Mouse (Mus musculus) hindbrain, embryonic 11.5 days (tissue): Measurements from ENCODE around the gene Gm20388. TPM values are rescaled to one million over a fixed set of nuclear protein-coding genes. Genes with fewer than 3 reads are reported as not detected.
"Not testable (repeated sequence)": the region's sequence is repeated elsewhere in the genome, so short reads cannot be mapped to it uniquely, and the experiment has no call there.

Experiments
- ATAC-seq: fragments of 200-750 bp; cut with Nextera tagmentation; 2 replicates; pipeline ENCODE4 v1.8.0; 2017; ENCODE audit warnings: mild to moderate bottlenecking, moderate TSS enrichment, moderate library complexity; ENCODE audit not compliant: low FRiP score
- DNase-seq: peaks from one replicate; pipeline ENCODE4 v3.0.0-alpha.2; 2015; ENCODE audit warnings: low spot score
- H3K27ac ChIP-seq: fragments of 300-500 bp; sonication (generic); 2 replicates; pipeline ENCODE4 v1.5.1; 2014; ENCODE audit warnings: mild to moderate bottlenecking, low read depth, low read length
- H3K27me3 ChIP-seq: fragments of 300-500 bp; sonication (generic); 2 replicates; pipeline ENCODE4 v1.6.1; 2014; ENCODE audit warnings: mild to moderate bottlenecking, low read length, moderate library complexity, mixed read lengths; ENCODE audit not compliant: control insufficient read depth, insufficient read depth
- H3K36me3 ChIP-seq: fragments of 300-500 bp; sonication (generic); 2 replicates; pipeline ENCODE4 v1.6.1; 2014; ENCODE audit warnings: mild to moderate bottlenecking, low read length, moderate library complexity, mixed read lengths; ENCODE audit not compliant: control insufficient read depth, insufficient read depth
- H3K4me1 ChIP-seq: fragments of 300-500 bp; sonication (generic); replicated peaks from 2 replicates; pipeline ENCODE4 v1.6.1; 2014; ENCODE audit warnings: low read length, mixed read lengths; ENCODE audit not compliant: control insufficient read depth, insufficient read depth
- H3K4me2 ChIP-seq: fragments of 300-500 bp; sonication (generic); replicated peaks from 2 replicates; pipeline ENCODE4 v1.6.1; 2014; ENCODE audit warnings: mild to moderate bottlenecking, low read depth, low read length
- H3K4me3 ChIP-seq: fragments of 300-500 bp; sonication (generic); 2 replicates; pipeline ENCODE4 v1.5.1; 2014; ENCODE audit warnings: low read depth, low read length
- H3K9ac ChIP-seq: fragments of 300-500 bp; sonication (generic); 2 replicates; pipeline ENCODE4 v1.6.1; 2014; ENCODE audit warnings: low read depth, low read length
- H3K9me3 ChIP-seq: fragments of 300-500 bp; sonication (generic); 2 replicates; pipeline ENCODE4 v1.6.1; 2016; ENCODE audit warnings: low read length; ENCODE audit not compliant: control insufficient read depth
- WGBS: fragments of 180-500 bp; shearing (Covaris S2); extraction: QIAGEN DNeasy Blood & Tissue Kit; methylation state at CpG from one replicate; pipeline ENCODE4 v1.1.7; 2014; 5-methylcytosine and 5-hydroxymethylcytosine counted together
- polyA plus RNA-seq: library from polyadenylated mRNA; unstranded; fragments of >200 nt; fragmentation: Nextera tagmentation; extraction: Ambion mirVana; gene quantifications from 2 replicates; pipeline ENCODE4 v1.2.1, GENCODE M21; 2014

The Gm20388 gene
- polyA plus RNA-seq, 1 experiment from 2014 or later: 11.8 TPM

DNA sequence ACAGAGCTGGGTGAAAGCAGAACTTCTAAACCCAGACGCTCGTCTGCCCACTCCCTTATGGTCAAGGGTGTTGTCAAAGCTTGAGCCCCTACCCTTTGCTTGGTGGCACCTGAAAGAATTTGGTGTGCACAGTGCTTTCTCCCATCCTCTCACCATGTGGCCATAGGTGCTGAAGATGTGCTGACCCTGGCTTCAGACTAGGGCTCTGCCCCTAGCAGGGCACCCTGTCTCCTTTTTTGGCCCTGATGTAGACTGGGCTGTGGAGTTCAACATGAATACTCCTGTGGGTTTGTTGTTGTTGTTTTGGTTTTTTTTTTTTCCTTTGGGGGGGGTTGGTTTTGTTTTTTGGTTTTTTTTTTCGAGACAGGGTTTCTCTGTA, 3512.1 kb downstream of the Gm20388 start:
- Histone ChIP-seq H3K27me3 (no peaks in the 10 kb centered on the region), H3K4me1 (0 out of 2 replicates have a peak, but pooled peaks cover 2% of the 10 kb centered on the region), H3K9ac (no peak overlapping the region), H3K27ac (no peak overlapping the region), H3K9me3 (peaks cover 2% of the 10 kb centered on the region), H3K4me3 (no peak overlapping the region), H3K36me3 (peaks cover 9% of the 10 kb centered on the region; the same call in 1 of the 2 replicates), H3K4me2 (no peak overlapping the region)
- ATAC-seq (no peak; the same call in 1 of the 2 replicates), DNase-seq (no peak)
- WGBS: 18% methylated on average over 3 of the region's 3 CpGs

DNA sequence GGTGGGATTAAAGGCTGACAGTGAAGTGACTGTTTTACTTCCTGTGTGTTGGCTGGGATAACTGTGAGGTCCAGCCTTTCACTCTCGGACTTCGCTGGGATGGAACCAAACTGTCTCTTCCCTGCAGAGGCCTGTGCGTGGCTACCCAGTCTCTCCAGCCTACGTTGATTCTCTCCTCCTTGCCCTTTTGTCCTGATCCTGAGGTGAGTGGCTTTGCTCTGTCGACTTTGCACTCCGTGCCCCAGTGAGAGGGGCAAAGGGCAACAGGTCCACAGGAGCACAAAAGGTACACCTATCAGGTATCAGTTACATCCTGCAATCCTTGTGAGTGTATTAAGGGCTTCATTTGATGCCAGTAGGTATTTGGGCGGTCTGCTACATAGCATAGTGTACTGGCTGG, 3512.8 kb downstream of the Gm20388 start, which contains the start of gene Def8:
TSS of gene Def8 (plus strand) at position 87 of the 400 bp plus-strand sequence.
- no peak within 1 kb of the TSS for H3K4me2 ChIP-seq

DNA sequence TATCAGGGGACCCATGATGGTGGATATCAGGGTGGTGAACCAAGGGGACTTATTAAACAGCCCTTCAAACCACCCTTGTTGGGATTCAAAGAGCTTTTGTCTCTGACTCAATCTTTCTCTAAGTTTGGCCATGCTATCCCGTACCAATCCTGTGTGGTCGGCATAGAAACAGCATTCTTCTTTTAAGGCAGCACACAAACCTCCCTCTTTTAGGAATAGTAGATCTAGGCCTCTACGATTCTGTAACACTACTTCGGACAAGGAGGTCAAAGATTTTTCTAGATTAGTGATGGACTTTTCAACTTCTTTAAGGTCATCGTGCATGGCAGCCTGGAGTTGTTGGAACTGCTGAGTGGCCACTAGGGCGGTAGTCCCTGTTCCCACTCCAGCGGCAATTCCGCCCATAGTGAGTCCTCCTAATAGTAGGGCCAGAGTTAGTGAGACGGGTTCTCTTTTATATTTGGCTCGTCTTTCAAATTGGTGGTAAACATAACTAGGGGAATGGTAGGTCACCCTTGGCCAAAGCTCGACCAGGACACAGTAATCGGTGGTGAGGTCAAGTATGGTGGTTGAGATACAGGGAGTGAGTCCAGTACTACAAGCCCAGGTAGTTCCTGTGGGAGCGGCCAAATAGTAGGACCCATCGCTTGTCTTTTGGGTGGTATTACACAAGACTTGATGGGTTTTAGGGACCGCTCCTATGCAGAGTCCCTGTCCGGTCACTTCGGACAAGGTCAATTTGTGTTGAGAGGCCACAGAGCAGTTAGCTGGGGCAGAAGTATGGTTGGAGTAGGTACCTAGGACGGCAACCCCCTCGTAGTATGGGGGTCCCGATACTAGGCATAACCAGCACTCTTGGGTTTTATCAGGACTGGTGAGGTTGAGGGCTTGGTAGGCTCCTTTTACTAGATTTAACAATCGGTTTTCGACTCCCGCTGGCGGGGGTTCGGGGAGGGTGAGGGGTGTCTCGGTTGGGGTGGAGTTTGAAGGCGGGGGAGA, 3516.2 kb downstream of the Gm20388 start:
- H3K4me2 ChIP-seq: no peak overlapping the region
- H3K27ac ChIP-seq: no peak overlapping the region
- H3K27me3 ChIP-seq: no peaks in the 10 kb centered on the region
- no peak for DNase-seq
- no peak overlapping the region for H3K4me3 ChIP-seq
- H3K4me1 ChIP-seq: 0 out of 2 replicates have a peak, but pooled peaks cover 2% of the 10 kb centered on the region
- WGBS: 95% methylated on average over 27 of the region's 27 CpGs
- H3K36me3 ChIP-seq: no peaks in the 10 kb centered on the region
- peaks cover 17% of the 10 kb centered on the region for H3K9me3 ChIP-seq
- H3K9ac ChIP-seq: no peak overlapping the region
- ATAC-seq: no peak

More for the DNA sequence above, 3512.8 kb downstream of the Gm20388 start, which contains the start of gene Def8:
- H3K4me1 ChIP-seq: 0 out of 2 replicates have a peak, but pooled peaks cover 2% of the 10 kb centered on the region
- WGBS: 77% methylated on average over 7 of the region's 7 CpGs
- DNase-seq: no peak
- H3K4me3 ChIP-seq: no peak within 1 kb of the TSS
- ATAC-seq: no peak
- no peaks in the 10 kb centered on the region for H3K27me3 ChIP-seq
- no peak within 1 kb of the TSS for H3K9ac ChIP-seq
- peaks cover 9% of the 10 kb centered on the region; the same call in 1 of the 2 replicates for H3K36me3 ChIP-seq
- no peak within 1 kb of the TSS for H3K27ac ChIP-seq
- H3K9me3 ChIP-seq: peaks cover 8% of the 10 kb centered on the region

DNA sequence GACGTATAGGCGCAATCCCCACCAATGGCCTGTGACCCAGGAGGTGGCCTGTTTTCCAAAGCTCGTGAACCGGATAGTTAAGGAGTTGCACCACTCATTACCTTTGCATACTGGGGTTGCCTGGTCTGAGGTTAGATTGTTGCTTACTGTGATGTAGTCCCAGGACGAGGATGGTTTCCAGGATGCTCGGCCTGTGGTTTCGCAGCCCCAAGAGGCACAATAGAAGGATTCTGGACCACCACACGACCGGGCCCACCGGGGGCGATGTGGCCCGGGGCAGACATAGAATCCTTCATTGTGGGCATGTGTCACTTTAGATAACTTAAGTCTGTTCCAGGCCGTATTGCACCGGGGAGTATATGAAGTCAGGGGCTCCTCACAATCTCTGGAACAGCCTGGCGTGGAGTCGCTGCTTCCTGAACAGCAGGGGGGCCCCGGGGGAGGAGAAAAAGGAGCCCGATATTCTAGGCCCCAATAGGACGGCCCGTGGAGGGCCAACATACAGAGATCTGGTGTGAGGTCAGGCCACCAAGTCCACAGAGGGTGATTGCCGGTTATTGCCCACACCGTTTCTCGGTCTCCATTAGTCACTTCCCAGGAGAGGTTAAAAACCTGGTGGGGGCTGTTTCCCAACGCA, 3517.1 kb downstream of the Gm20388 start:
- WGBS: 95% methylated on average over 24 of the region's 24 CpGs

DNA sequence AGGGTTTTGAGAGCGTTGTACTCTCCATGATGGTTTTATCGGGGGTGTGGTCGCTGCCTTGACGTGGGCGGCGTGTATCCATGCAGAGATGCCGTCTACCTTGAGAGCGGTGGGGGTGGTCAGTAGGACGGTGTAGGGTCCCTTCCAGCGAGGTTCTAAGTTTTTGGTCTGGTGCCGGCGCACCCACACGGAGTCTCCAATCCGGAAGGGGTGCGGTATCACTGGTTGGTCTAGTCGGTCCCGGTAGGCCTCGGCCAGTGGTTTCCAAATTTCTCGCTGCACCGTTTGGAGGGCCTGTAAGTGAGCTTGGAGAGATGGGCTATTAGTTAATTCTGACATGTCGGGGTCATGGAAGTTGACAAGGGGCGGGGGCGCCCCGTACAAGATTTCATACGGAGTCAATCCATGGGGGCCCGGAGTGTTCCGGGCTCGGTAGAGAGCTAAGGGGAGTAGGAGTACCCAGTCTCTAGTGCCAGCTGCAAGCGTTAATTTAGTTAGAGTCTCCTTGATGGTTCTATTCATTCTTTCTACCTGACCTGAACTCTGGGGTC, 3517.8 kb downstream of the Gm20388 start:
- no peak overlapping the region for H3K4me2 ChIP-seq
- H3K4me1 ChIP-seq: no peaks in the 10 kb centered on the region
- no peak overlapping the region for H3K27ac ChIP-seq
- no peak overlapping the region for H3K4me3 ChIP-seq
- H3K36me3 ChIP-seq: no peaks in the 10 kb centered on the region
- no peak for DNase-seq
- no peak for ATAC-seq
- peaks cover 20% of the 10 kb centered on the region for H3K9me3 ChIP-seq
- WGBS: 97% methylated on average over 28 of the region's 29 CpGs
- no peak overlapping the region for H3K9ac ChIP-seq
- H3K27me3 ChIP-seq: no peaks in the 10 kb centered on the region

More for the DNA sequence above, 3517.1 kb downstream of the Gm20388 start:
- ATAC-seq (no peak), DNase-seq (no peak)
- Histone ChIP-seq H3K27ac (no peak overlapping the region), H3K27me3 (no peaks in the 10 kb centered on the region), H3K9ac (no peak overlapping the region), H3K9me3 (peaks cover 20% of the 10 kb centered on the region), H3K4me2 (no peak overlapping the region), H3K4me3 (no peak overlapping the region), H3K36me3 (no peaks in the 10 kb centered on the region), H3K4me1 (no peaks in the 10 kb centered on the region)

DNA sequence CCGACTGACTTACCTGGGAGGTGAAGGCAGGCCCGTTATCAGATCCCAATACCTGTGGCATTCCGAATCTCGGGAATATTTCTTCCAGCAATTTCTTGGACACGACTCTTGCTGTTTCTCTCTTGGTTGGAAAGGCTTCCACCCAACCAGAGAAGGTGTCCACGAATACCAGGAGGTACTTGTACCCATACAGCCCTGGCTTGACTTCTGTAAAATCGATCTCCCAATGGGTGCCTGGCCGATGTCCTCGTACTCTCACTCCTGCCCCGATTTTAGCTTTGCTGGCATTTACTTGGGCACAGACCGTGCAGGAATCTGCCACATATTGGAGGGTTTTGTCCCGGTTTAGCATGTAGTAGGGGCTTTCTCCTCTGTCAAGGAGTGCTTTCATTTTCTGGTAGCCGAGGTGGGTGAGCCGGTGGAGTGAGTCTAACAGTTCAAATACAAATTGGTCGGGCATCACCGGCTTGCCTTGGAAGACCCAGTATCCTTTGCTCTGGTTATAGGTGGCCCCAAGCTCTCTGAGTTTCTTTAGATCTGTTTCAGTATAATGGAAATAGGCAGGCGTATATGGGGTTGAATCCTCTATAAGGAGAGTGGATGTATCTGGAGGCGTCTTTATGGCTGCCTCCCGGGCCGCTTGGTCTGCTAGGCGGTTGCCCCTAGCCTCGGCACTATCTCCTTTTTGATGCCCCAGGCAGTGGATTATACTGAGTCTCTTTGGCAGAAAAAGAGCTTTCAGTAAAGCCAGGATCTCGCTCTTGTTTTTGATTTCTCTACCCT, 3518.5 kb downstream of the Gm20388 start:
- ATAC-seq: no peak
- Histone ChIP-seq H3K9me3 (peaks cover 20% of the 10 kb centered on the region), H3K36me3 (no peaks in the 10 kb centered on the region), H3K4me2 (no peak overlapping the region), H3K9ac (no peak overlapping the region), H3K4me3 (no peak overlapping the region), H3K27me3 (no peaks in the 10 kb centered on the region), H3K4me1 (no peaks in the 10 kb centered on the region), H3K27ac (no peak overlapping the region)
- 96% methylated on average over 23 of the region's 23 CpGs for WGBS
- DNase-seq: no peak

DNA sequence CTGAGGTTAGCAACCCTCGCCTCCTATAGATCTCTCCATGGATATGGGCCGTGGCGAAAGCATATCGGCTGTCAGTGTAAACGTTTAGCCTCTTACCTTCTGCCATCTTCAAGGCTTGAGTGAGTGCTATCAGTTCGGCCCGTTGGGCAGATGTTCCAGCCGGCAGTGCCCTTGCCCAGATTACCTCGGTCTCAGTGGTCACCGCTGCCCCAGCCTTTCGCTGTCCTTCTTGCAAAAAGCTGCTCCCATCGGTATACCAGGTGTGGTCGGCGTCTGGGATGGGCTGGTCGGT, 3519.0 kb downstream of the Gm20388 start:
- H3K9ac ChIP-seq, DNase-seq, H3K36me3 ChIP-seq, H3K4me1 ChIP-seq, H3K4me3 ChIP-seq, H3K27ac ChIP-seq, ATAC-seq, H3K27me3 ChIP-seq, H3K4me2 ChIP-seq: not testable (repeated sequence)
- H3K9me3 ChIP-seq: peaks cover 20% of the 10 kb centered on the region
- 97% methylated on average over 15 of the region's 15 CpGs for WGBS

DNA sequence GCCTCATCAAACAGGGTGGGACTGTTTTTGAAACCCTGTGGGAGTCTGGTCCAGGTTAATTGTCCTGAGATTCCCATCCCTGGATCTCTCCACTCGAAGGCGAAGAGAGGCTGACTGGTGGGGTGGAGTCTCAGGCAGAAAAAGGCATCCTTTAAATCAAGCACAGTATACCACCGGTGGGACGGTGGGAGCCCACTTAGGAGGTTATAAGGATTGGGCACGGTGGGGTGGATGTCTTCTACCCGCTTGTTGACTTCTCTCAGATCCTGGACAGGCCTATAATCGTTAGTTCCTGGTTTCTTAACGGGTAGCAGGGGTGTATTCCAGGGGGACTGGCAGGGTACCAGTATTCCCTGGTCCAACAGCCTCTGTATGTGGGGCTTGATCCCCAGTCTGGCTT, 3520.3 kb downstream of the Gm20388 start:
- H3K36me3 ChIP-seq: not testable (repeated sequence)
- WGBS: 87% methylated on average over 8 of the region's 8 CpGs

More for the DNA sequence above, 3520.3 kb downstream of the Gm20388 start:
- not testable (repeated sequence) for H3K27ac ChIP-seq, H3K4me2 ChIP-seq, H3K4me3 ChIP-seq, H3K4me1 ChIP-seq, H3K27me3 ChIP-seq, DNase-seq, H3K9ac ChIP-seq, ATAC-seq
- peaks cover 20% of the 10 kb centered on the region for H3K9me3 ChIP-seq
